Mouse (Mus musculus) heart, embryonic 13.5 days (tissue): ENCODE measurements around the gene Kcnk1. TPM values are rescaled to one million over a fixed set of nuclear protein-coding genes. Genes with fewer than 3 reads are reported as not detected.

Source experiments
- ATAC-seq: fragments of 200-750 bp; cut with Nextera tagmentation; 2 replicates; pipeline ENCODE4 v1.8.0; 2017; ENCODE audit warnings: moderate TSS enrichment; ENCODE audit not compliant: insufficient number of reproducible peaks, low FRiP score, low TSS enrichment; ENCODE audit errors: extremely low read depth
- H3K27ac ChIP-seq: fragments of 300-500 bp; sonication (generic); replicated peaks from 2 replicates; pipeline ENCODE4 v1.5.1; 2015; ENCODE audit warnings: moderate library complexity, mild to moderate bottlenecking, inconsistent platforms
- H3K27me3 ChIP-seq: fragments of 300-500 bp; sonication (generic); replicated peaks from 2 replicates; pipeline ENCODE4 v1.6.1; 2015; ENCODE audit warnings: mild to moderate bottlenecking, inconsistent platforms
- H3K36me3 ChIP-seq: fragments of 300-500 bp; sonication (generic); 2 replicates; pipeline ENCODE4 v1.6.1; 2015; ENCODE audit warnings: mild to moderate bottlenecking, inconsistent platforms
- H3K4me1 ChIP-seq: fragments of 300-500 bp; sonication (generic); 2 replicates; pipeline ENCODE4 v1.6.1; 2015; ENCODE audit warnings: inconsistent platforms
- H3K4me2 ChIP-seq: fragments of 300-500 bp; sonication (generic); 2 replicates; pipeline ENCODE4 v1.6.1; 2015; ENCODE audit warnings: inconsistent platforms, mild to moderate bottlenecking, moderate library complexity
- H3K4me3 ChIP-seq: fragments of 300-500 bp; sonication (generic); 2 replicates; pipeline ENCODE4 v1.5.1; 2015; ENCODE audit warnings: moderate library complexity, mild to moderate bottlenecking, inconsistent platforms
- H3K9ac ChIP-seq: fragments of 300-500 bp; sonication (generic); 2 replicates; pipeline ENCODE4 v1.6.1; 2015; ENCODE audit warnings: inconsistent platforms, mild to moderate bottlenecking, moderate library complexity
- H3K9me3 ChIP-seq: fragments of 300-500 bp; sonication (generic); 2 replicates; pipeline ENCODE4 v1.6.1; 2016; ENCODE audit warnings: inconsistent platforms
- WGBS: fragments of 180-500 bp; shearing (Covaris S2); methylation state at CpG from one replicate; pipeline ENCODE4 v1.1.7; 2015; ENCODE audit warnings: mixed read lengths; 5-methylcytosine and 5-hydroxymethylcytosine counted together
- polyA plus RNA-seq: library from polyadenylated mRNA; unstranded; fragments of >200 nt; fragmentation: Nextera tagmentation; extraction: Ambion mirVana; gene quantifications from 2 replicates; pipeline ENCODE4 v1.2.1, GENCODE M21; 2015

Kcnk1 gene
- polyA plus RNA-seq, 1 experiment from 2014 or later, result 3.8 TPM

- 61% methylated on average over 10 of the region's 10 CpGs for WGBS
- H3K4me1 ChIP-seq, result no peaks in the 10 kb centered on the region
- no peak overlapping the region for H3K4me2 ChIP-seq
- no peaks in the 10 kb centered on the region for H3K36me3 ChIP-seq
- peaks cover 4% of the 10 kb centered on the region; the same call in 1 of the 2 replicates for H3K27me3 ChIP-seq
- no peak overlapping the region for H3K9ac ChIP-seq
- no peak for ATAC-seq
- no peak overlapping the region for H3K27ac ChIP-seq
- H3K4me3 ChIP-seq, result no peak overlapping the region
- 0 out of 2 replicates have a peak, but pooled peaks cover 3% of the 10 kb centered on the region for H3K9me3 ChIP-seq
These were observed 67.9 kb downstream of the Kcnk1 start for GRCm38 (mm10) chr8:126062844-126063243.

DNA sequence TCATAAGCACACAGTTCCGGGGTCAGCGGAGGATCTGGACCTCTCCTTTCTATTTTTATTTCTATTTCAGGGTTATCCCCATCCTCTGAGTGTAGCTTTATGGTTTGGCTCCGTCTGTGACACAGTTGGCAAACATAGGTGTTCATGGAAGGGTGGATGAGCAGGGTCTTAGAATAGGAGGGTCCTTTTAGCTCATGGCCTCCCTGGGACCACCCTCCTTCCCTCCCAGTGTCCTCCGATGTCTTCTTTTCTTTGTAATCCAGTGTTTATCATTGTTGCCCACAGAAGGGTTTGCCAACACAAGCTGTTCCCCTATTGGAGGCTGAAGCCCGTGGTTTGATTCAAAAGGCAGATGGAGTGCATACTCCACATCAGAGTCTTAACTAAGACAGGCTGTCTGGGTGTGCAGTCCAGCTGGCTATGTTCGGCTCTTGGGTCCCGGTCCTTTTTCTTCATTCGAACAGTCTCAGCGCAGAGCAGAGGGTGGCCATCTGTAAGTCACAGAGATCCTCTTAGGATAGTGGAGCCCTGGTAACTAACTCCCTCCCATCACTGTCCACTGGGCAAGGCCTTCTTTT is 69.0 kb downstream of the Kcnk1 start:
- Histone ChIP-seq H3K4me2 (no peak overlapping the region), H3K4me3 (no peak overlapping the region), H3K27ac (no peak overlapping the region), H3K9me3 (0 out of 2 replicates have a peak, but pooled peaks cover 3% of the 10 kb centered on the region), H3K27me3 (peaks cover 4% of the 10 kb centered on the region; the same call in 1 of the 2 replicates), H3K9ac (no peak overlapping the region), H3K36me3 (no peaks in the 10 kb centered on the region), H3K4me1 (no peaks in the 10 kb centered on the region)
- no peak for ATAC-seq
- 80% methylated on average over 9 of the region's 9 CpGs for WGBS

GRCm38 (mm10) chr8:126064587-126065145 is 69.7 kb downstream of the Kcnk1 start:
- no peak for ATAC-seq
- H3K9me3 ChIP-seq, result 0 out of 2 replicates have a peak, but pooled peaks cover 3% of the 10 kb centered on the region
- H3K36me3 ChIP-seq, result no peaks in the 10 kb centered on the region
- H3K4me3 ChIP-seq, result no peak overlapping the region
- no peaks in the 10 kb centered on the region for H3K4me1 ChIP-seq
- WGBS, result 65% methylated on average over 8 of the region's 8 CpGs
- H3K27me3 ChIP-seq, result peaks cover 4% of the 10 kb centered on the region; the same call in 1 of the 2 replicates
- no peak overlapping the region for H3K4me2 ChIP-seq
- no peak overlapping the region for H3K27ac ChIP-seq
- no peak overlapping the region for H3K9ac ChIP-seq

DNA sequence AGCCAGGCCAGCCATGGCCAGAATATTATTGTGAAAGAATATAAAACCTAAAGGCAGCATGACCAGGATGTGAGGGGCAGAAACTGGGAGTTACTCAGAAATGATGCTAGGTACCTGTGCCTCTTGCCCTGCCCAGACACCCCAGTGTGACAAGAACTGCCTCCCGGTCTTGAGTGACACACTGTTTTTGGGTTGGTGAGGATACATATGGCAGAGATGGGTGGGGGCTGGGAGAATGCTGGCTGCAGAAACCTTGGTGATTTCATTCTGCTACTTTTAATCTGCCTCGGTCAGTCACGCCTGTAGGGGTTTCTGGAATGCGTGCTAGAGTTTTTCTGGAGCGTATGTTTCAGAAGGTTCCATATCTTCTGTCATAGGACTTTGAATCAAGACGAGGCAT is 72.3 kb downstream of the Kcnk1 start:
- Histone ChIP-seq H3K9me3 (0 out of 2 replicates have a peak, but pooled peaks cover 3% of the 10 kb centered on the region), H3K4me3 (no peak overlapping the region), H3K36me3 (no peaks in the 10 kb centered on the region), H3K4me2 (no peak overlapping the region), H3K4me1 (no peaks in the 10 kb centered on the region), H3K9ac (no peak overlapping the region), H3K27ac (no peak overlapping the region), H3K27me3 (peaks cover 12% of the 10 kb centered on the region)
- ATAC-seq, result no peak
- WGBS, result 63% methylated on average over 6 of the region's 6 CpGs

DNA sequence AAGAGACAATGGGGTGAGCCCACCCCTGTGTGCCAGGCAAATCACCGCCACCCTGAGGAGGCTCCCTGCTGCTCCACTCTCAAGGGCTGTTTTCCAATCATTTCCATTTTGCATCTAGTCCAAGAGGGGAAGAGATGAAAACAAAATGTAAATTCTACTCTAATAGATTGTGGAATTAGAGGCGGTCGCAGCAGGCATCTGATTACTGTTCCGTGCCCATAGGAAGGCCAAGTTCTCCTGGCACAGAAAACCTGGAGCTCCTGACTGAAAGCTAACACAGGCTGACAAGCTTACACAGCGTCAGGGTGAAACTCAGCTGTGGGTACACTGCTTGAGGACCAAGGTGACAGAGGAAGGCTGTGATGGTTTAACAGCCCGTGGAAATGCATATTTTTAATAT is 73.2 kb downstream of the Kcnk1 start:
- Histone ChIP-seq H3K27ac (no peak overlapping the region), H3K4me1 (no peaks in the 10 kb centered on the region), H3K27me3 (peaks cover 10% of the 10 kb centered on the region; the same call in 1 of the 2 replicates), H3K9ac (no peak overlapping the region), H3K36me3 (no peaks in the 10 kb centered on the region), H3K4me3 (no peak overlapping the region), H3K9me3 (0 out of 2 replicates have a peak, but pooled peaks cover 3% of the 10 kb centered on the region), H3K4me2 (no peak overlapping the region)
- no peak for ATAC-seq
- 72% methylated on average over 6 of the region's 6 CpGs for WGBS

- ATAC-seq, result no peak
- WGBS, result 77% methylated on average over 5 of the region's 5 CpGs
- Histone ChIP-seq H3K36me3 (no peaks in the 10 kb centered on the region), H3K27ac (no peak overlapping the region), H3K9me3 (no peaks in the 10 kb centered on the region), H3K27me3 (peaks cover 10% of the 10 kb centered on the region; the same call in 1 of the 2 replicates), H3K4me2 (no peak overlapping the region), H3K9ac (no peak overlapping the region), H3K4me3 (no peak overlapping the region), H3K4me1 (no peaks in the 10 kb centered on the region)
These were observed 77.7 kb downstream of the Kcnk1 start for GRCm38 (mm10) chr8:126072678-126073077.

GRCm38 (mm10) chr8:126073141-126073740 is 78.3 kb downstream of the Kcnk1 start:
- Histone ChIP-seq H3K9me3 (no peaks in the 10 kb centered on the region), H3K27ac (no peak overlapping the region), H3K27me3 (peaks cover 10% of the 10 kb centered on the region; the same call in 1 of the 2 replicates), H3K9ac (no peak overlapping the region), H3K4me2 (no peak overlapping the region), H3K4me1 (no peaks in the 10 kb centered on the region), H3K4me3 (no peak overlapping the region), H3K36me3 (no peaks in the 10 kb centered on the region)
- no peak for ATAC-seq
- WGBS, result 58% methylated on average over 7 of the region's 7 CpGs

DNA sequence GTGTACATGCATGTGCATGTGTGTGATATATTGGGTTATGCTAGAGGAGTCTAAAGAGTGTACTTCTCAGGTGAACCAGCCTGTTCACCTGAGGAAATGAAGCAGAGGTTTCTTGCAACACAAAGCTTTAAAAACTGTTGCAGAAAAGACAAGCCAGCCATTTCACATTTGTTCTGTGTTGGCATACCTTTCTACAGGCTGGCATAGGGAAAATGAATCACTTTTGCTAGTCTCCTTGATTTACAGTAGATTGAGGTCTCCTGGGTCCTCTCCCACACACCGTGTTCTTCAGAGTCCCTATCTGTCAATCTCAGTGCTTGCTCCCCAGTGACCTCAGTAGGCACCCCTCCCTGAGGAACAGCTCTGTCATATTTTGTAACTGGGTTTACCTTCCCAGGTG is 79.1 kb downstream of the Kcnk1 start:
- no peaks in the 10 kb centered on the region for H3K4me1 ChIP-seq
- no peak overlapping the region for H3K4me3 ChIP-seq
- ATAC-seq, result no peak
- H3K36me3 ChIP-seq, result no peaks in the 10 kb centered on the region
- no peak overlapping the region for H3K9ac ChIP-seq
- H3K9me3 ChIP-seq, result no peaks in the 10 kb centered on the region
- 57% methylated on average over 1 of the region's 1 CpGs for WGBS
- H3K27ac ChIP-seq, result no peak overlapping the region
- peaks cover 10% of the 10 kb centered on the region; the same call in 1 of the 2 replicates for H3K27me3 ChIP-seq
- H3K4me2 ChIP-seq, result no peak overlapping the region

DNA sequence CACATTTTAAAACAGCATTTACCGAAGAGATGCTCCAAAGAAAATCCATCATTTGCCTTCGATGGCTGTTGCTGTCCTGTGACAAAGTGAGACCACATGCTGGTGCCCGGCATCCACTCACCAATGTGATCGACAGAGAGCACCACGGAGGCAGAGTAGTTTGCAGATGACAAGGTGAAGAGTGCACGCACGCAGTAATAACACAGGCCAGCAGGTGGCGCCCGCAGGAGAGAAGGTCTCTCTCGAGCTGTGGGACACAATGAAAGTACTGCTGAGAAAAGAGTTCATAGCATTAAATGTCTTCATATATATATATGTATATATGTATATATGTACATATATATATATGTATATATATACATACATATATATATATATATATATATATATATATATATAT is 80.4 kb downstream of the Kcnk1 start:
- peaks cover 9% of the 10 kb centered on the region; the same call in 1 of the 2 replicates for H3K27me3 ChIP-seq
- no peak overlapping the region for H3K4me3 ChIP-seq
- no peak for ATAC-seq
- no peak overlapping the region for H3K9ac ChIP-seq
- H3K4me1 ChIP-seq, result no peaks in the 10 kb centered on the region
- H3K27ac ChIP-seq, result no peak overlapping the region
- 12% methylated on average over 10 of the region's 10 CpGs for WGBS
- no peak overlapping the region for H3K4me2 ChIP-seq
- H3K9me3 ChIP-seq, result no peaks in the 10 kb centered on the region
- no peaks in the 10 kb centered on the region for H3K36me3 ChIP-seq
